Mouse (Mus musculus): ENCODE measurements around the gene Zfp868. TPM values are rescaled to one million over a fixed set of nuclear protein-coding genes. Genes with fewer than 3 reads are reported as not detected.
"Not testable (repeated sequence)": the region's sequence is repeated elsewhere in the genome, so short reads cannot be mapped to it uniquely, and the experiment has no call there.

The Zfp868 gene
- polyA plus RNA-seq, 1 experiment from 2014 or later, result 19.9 TPM

- H3K27me3 ChIP-seq (ENCODE audit: control insufficient read depth, insufficient read depth, low read length); H3K9me3 ChIP-seq (replicated peaks; ENCODE audit: control insufficient read depth, low read length); ATAC-seq (ENCODE audit: insufficient read depth, low FRiP score); H3K4me1 ChIP-seq (ENCODE audit: control insufficient read depth, insufficient read depth, low read length); H3K36me3 ChIP-seq (ENCODE audit: control insufficient read depth, insufficient read depth, low read length); H3K27ac ChIP-seq (ENCODE audit: low read length): not testable (repeated sequence)
- Histone ChIP-seq H3K4me2 (ENCODE audit: low read depth, low read length) (peak overlapping the region; percentile 88), H3K9ac (ENCODE audit: low read length) (peak overlapping the region; percentile 84), H3K4me3 (replicated peaks; ENCODE audit: low read length) (peak overlapping the region; percentile 54)
- WGBS, result 21% methylated on average over 7 of the region's 7 CpGs
These were observed 41.1 kb downstream of the Zfp868 start for GRCm38 (mm10) chr8:69584201-69584600.

Other genes starting within 250 kb of the Zfp868 start
- gene Gm9495, start 172.0 kb downstream of the Zfp868 start, polyA plus RNA-seq (2015; fragmentation: Nextera tagmentation; extraction: Ambion mirVana), result not detected in 2 replicates
- not detected in 2 replicates for gene Gm7697, start 102.6 kb downstream of the Zfp868 start, polyA plus RNA-seq (2015; fragmentation: Nextera tagmentation; extraction: Ambion mirVana)
- 1.9 TPM in 2 replicates for gene Zfp964, start 28.9 kb upstream of the Zfp868 start, polyA plus RNA-seq (2015; fragmentation: Nextera tagmentation; extraction: Ambion mirVana)
- 22.8 and 28.9 TPM in 2 replicates for gene Zfp869, start 85.2 kb upstream of the Zfp868 start, polyA plus RNA-seq (2015; fragmentation: Nextera tagmentation; extraction: Ambion mirVana)
- gene Zfp963, start 124.4 kb upstream of the Zfp868 start, polyA plus RNA-seq (2015; fragmentation: Nextera tagmentation; extraction: Ambion mirVana), result 5.3 and 5.4 TPM in 2 replicates
- gene Gm20422, start 149.3 kb upstream of the Zfp868 start, polyA plus RNA-seq (2015; fragmentation: Nextera tagmentation; extraction: Ambion mirVana), result 0.55 TPM in 1 of 2 replicates, not detected in the other
- gene Atp13a1, start 165.6 kb upstream of the Zfp868 start, polyA plus RNA-seq (2015; fragmentation: Nextera tagmentation; extraction: Ambion mirVana), result 45.6 and 46.6 TPM in 2 replicates
- 24.1 and 25.8 TPM in 2 replicates for gene Zfp866, start 165.6 kb upstream of the Zfp868 start, polyA plus RNA-seq (2015; fragmentation: Nextera tagmentation; extraction: Ambion mirVana)
- gene Gmip, start 183.1 kb upstream of the Zfp868 start, polyA plus RNA-seq (2015; fragmentation: Nextera tagmentation; extraction: Ambion mirVana), result 10.0 and 11.0 TPM in 2 replicates
- 0.22 and 0.35 TPM in 2 replicates for gene Lpar2, start 196.9 kb upstream of the Zfp868 start, polyA plus RNA-seq (2015; fragmentation: Nextera tagmentation; extraction: Ambion mirVana)
- gene Pbx4, start 206.9 kb upstream of the Zfp868 start, polyA plus RNA-seq (2015; fragmentation: Nextera tagmentation; extraction: Ambion mirVana), result 3.1 and 4.6 TPM in 2 replicates